Mouse (Mus musculus) spleen, adult 12 weeks (tissue): ENCODE data around the gene Proser2.

Experiments
- DNase-seq: peaks from one replicate; pipeline ENCODE4 v3.0.0; 2022; ENCODE audit warnings: low spot score

Proser2 gene

GRCm38 (mm10) chr2:6129555-6130355 is at the start of gene Proser2:
Proser2 (minus strand) TSS chr2:6130211.
- no peak for DNase-seq

- no peak for DNase-seq
Observed at GRCm38 (mm10) chr2:6179749-6180117, 49.7 kb upstream of the Proser2 start.

GRCm38 (mm10) chr2:6178901-6179748 is 49.1 kb upstream of the Proser2 start:
- no peak for DNase-seq

- DNase-seq = no peak
Observed at GRCm38 (mm10) chr2:6173013-6173412, 43.0 kb upstream of the Proser2 start.

GRCm38 (mm10) chr2:6168560-6168959 is 38.5 kb upstream of the Proser2 start:
- no peak for DNase-seq

GRCm38 (mm10) chr2:6167843-6168558 is 38.0 kb upstream of the Proser2 start:
- no peak for DNase-seq

- DNase-seq = no peak
Observed at GRCm38 (mm10) chr2:6165771-6166170, 35.8 kb upstream of the Proser2 start.

GRCm38 (mm10) chr2:6164606-6165290 is 34.7 kb upstream of the Proser2 start:
- DNase-seq = no peak

- no peak for DNase-seq
Observed at GRCm38 (mm10) chr2:6162366-6163040, 32.5 kb upstream of the Proser2 start.

GRCm38 (mm10) chr2:6159735-6160134 is 29.7 kb upstream of the Proser2 start:
- DNase-seq = no peak

- DNase-seq = no peak
Observed at GRCm38 (mm10) chr2:6159219-6159618, 29.2 kb upstream of the Proser2 start.

GRCm38 (mm10) chr2:6157635-6158034 is 27.6 kb upstream of the Proser2 start:
- DNase-seq = no peak

GRCm38 (mm10) chr2:6157208-6157607 is 27.2 kb upstream of the Proser2 start:
- no peak for DNase-seq

- DNase-seq = no peak
Observed at GRCm38 (mm10) chr2:6149801-6150200, 19.8 kb upstream of the Proser2 start.

- DNase-seq = no peak
Observed at GRCm38 (mm10) chr2:6146901-6147300, 16.9 kb upstream of the Proser2 start.

GRCm38 (mm10) chr2:6146257-6146656 is 16.2 kb upstream of the Proser2 start:
- no peak for DNase-seq

GRCm38 (mm10) chr2:6145611-6146010 is 15.6 kb upstream of the Proser2 start:
- no peak for DNase-seq

GRCm38 (mm10) chr2:6142915-6143654 is 13.1 kb upstream of the Proser2 start:
- no peak for DNase-seq

GRCm38 (mm10) chr2:6140572-6141161 is 10.7 kb upstream of the Proser2 start:
- DNase-seq = no peak

GRCm38 (mm10) chr2:6133871-6134270 is 3.9 kb upstream of the Proser2 start:
- DNase-seq = no peak
